Mouse (Mus musculus) hindbrain, embryonic 16.5 days (tissue): Measurements from ENCODE around the gene Smurf1. TPM values are rescaled to one million over a fixed set of nuclear protein-coding genes. Genes with fewer than 3 reads are reported as not detected.

ENCODE experiments used
- ATAC-seq: fragments of 200-750 bp; cut with Nextera tagmentation; 2 replicates; pipeline ENCODE4 v1.8.0; 2017; ENCODE audit warnings: moderate TSS enrichment, moderate library complexity
- H3K27ac ChIP-seq: fragments of 300-500 bp; sonication (generic); 2 replicates; pipeline ENCODE4 v1.5.1; 2014; ENCODE audit warnings: low read depth, mild to moderate bottlenecking, control low read depth, low read length, moderate library complexity
- H3K27me3 ChIP-seq: fragments of 300-500 bp; sonication (generic); replicated peaks from 2 replicates; pipeline ENCODE4 v1.6.1; 2014; ENCODE audit warnings: low read length; ENCODE audit not compliant: control insufficient read depth, insufficient read depth
- H3K36me3 ChIP-seq: fragments of 300-500 bp; sonication (generic); 2 replicates; pipeline ENCODE4 v1.6.1; 2014; ENCODE audit warnings: mild to moderate bottlenecking, low read length, moderate library complexity, mixed read lengths; ENCODE audit not compliant: control insufficient read depth, insufficient read depth
- H3K4me1 ChIP-seq: fragments of 300-500 bp; sonication (generic); 2 replicates; pipeline ENCODE4 v1.6.1; 2014; ENCODE audit warnings: low read depth, low read length; ENCODE audit not compliant: control insufficient read depth, insufficient read depth
- H3K4me2 ChIP-seq: fragments of 300-500 bp; sonication (generic); 2 replicates; pipeline ENCODE4 v1.6.1; 2014; ENCODE audit warnings: mild to moderate bottlenecking, low read length, control low read depth, moderate library complexity
- H3K4me3 ChIP-seq: fragments of 300-500 bp; sonication (generic); 2 replicates; pipeline ENCODE4 v1.5.1; 2014; ENCODE audit warnings: mild to moderate bottlenecking, low read length, control low read depth, moderate library complexity
- H3K9ac ChIP-seq: fragments of 300-500 bp; sonication (generic); 2 replicates; pipeline ENCODE4 v1.6.1; 2014; ENCODE audit warnings: low read depth, mild to moderate bottlenecking, control low read depth, low read length, moderate library complexity
- H3K9me3 ChIP-seq: fragments of 300-500 bp; sonication (generic); 2 replicates; pipeline ENCODE4 v1.6.1; 2014; ENCODE audit warnings: mild to moderate bottlenecking, low read length, moderate library complexity; ENCODE audit not compliant: control insufficient read depth
- WGBS: fragments of 180-500 bp; shearing (Covaris S2); extraction: QIAGEN DNeasy Blood & Tissue Kit; methylation state at CpG from one replicate; pipeline ENCODE4 v1.1.7; 2014; 5-methylcytosine and 5-hydroxymethylcytosine counted together
- polyA plus RNA-seq: library from polyadenylated mRNA; unstranded; fragments of >200 nt; fragmentation: Nextera tagmentation; extraction: Ambion mirVana; gene quantifications from 2 replicates; pipeline ENCODE4 v1.2.1, GENCODE M21; 2015

Gene Smurf1
- polyA plus RNA-seq, 1 experiment from 2014 or later = 14.9 TPM

DNA sequence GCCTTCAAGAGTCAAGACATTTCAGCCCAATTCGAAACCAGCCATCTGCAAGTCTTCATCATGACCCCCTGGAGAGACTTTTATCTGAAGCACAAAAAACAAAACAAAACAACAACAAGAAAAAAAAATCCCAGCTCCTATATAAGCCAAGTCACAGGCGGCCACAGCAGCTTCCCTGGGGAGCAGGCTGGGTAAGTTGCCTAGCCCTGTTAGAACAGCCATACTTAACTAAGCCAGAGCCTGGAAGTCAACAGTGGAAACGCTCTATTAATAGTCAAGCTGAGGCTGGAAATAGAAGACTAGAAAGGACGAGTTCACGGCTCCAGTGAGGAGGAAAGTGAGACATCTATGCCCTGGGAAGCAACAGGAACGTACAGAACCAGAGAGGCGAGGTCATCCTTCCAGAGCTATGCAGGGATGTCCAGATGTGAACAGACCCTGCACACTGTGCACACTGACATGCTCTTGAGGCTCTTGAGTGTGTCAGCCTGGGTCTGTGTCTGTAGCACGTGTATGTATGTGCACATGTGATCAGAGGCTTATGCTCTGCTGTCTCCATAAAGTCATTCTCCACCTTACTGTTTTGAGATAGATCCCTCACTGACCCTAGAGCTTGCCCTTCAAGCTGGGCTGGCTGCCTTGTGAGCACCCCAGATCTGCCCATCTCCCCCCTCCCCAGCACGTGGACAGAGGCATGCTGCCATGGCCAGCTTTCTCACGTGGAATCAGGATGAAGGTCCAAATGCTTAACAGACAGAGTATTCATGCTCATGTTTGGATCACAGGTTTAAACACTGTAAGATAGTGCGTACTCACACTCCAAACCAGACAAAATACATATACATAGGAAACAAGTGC lies 36.6 kb downstream of the Smurf1 start:
- Histone ChIP-seq H3K9ac (no peak overlapping the region), H3K9me3 (no peaks in the 10 kb centered on the region), H3K4me2 (no peak overlapping the region), H3K4me3 (no peak overlapping the region), H3K36me3 (no peaks in the 10 kb centered on the region), H3K27ac (no peak overlapping the region), H3K27me3 (no peaks in the 10 kb centered on the region), H3K4me1 (peaks cover 6% of the 10 kb centered on the region)
- ATAC-seq = no peak; the same call in 1 of the 2 replicates
- WGBS = 61% methylated on average over 11 of the region's 11 CpGs

GRCm38 (mm10) chr5:144926275-144926674 lies 39.4 kb downstream of the Smurf1 start:
- H3K4me2 ChIP-seq = no peak overlapping the region
- H3K27ac ChIP-seq = no peak overlapping the region
- 88% methylated on average over 2 of the region's 2 CpGs for WGBS
- peaks cover 17% of the 10 kb centered on the region for H3K4me1 ChIP-seq
- no peaks in the 10 kb centered on the region for H3K36me3 ChIP-seq
- ATAC-seq = no peak
- H3K9me3 ChIP-seq = no peaks in the 10 kb centered on the region
- no peak overlapping the region for H3K9ac ChIP-seq
- H3K27me3 ChIP-seq = no peaks in the 10 kb centered on the region
- no peak overlapping the region for H3K4me3 ChIP-seq

GRCm38 (mm10) chr5:144923351-144923750 lies 42.3 kb downstream of the Smurf1 start:
- H3K27ac ChIP-seq = 0 out of 2 replicates have a peak overlapping the region, but pooled peaks have one; percentile 11
- H3K4me2 ChIP-seq = no peak overlapping the region
- peaks cover 11% of the 10 kb centered on the region for H3K4me1 ChIP-seq
- H3K9ac ChIP-seq = no peak overlapping the region
- no peaks in the 10 kb centered on the region for H3K27me3 ChIP-seq
- ATAC-seq = peak; percentile 63
- 33% methylated on average over 6 of the region's 6 CpGs for WGBS
- H3K9me3 ChIP-seq = no peaks in the 10 kb centered on the region
- H3K36me3 ChIP-seq = no peaks in the 10 kb centered on the region
- H3K4me3 ChIP-seq = no peak overlapping the region

DNA sequence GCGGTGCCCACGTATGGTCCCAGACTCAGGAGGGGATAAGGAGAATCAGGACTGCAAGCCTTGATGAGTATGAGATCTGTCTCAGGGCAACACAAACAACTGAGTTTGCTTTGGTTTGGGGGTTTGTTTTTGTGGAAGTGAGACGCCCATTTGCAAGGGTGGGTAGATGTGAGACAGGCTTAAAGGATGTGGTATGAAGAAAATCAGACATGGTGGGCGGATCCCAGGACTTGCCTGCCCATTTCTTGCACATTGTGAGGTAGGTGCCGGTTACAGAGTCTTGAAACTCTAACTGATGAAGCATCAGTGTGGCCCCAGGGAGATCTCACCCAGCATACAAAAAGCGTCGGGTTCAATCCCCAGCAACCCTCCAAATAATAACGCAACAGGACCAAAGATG lies 45.9 kb downstream of the Smurf1 start:
- Histone ChIP-seq H3K27me3 (no peaks in the 10 kb centered on the region), H3K4me3 (no peak overlapping the region), H3K9ac (no peak overlapping the region), H3K27ac (no peak overlapping the region), H3K36me3 (no peaks in the 10 kb centered on the region), H3K4me2 (no peak overlapping the region), H3K4me1 (peaks cover 12% of the 10 kb centered on the region), H3K9me3 (no peaks in the 10 kb centered on the region)
- 89% methylated on average over 8 of the region's 8 CpGs for WGBS
- no peak for ATAC-seq

DNA sequence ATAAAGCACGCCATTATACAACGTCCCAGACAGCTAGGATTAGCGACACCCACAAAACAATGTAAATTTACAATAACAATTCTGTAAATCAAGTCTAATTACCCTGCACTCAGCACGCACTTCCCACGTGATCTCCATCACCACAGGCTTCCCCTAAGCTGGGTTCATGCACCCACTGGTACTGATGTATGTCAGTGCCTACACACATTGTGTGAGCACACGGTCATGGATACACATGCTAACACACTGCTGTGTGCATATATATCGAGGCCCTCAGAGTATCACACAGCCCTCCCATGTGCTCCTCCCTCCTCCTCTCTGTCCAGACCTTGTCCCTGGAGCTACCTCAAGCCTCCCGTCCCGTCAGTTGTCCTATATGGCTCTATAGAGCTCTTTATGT lies 46.5 kb downstream of the Smurf1 start:
- ATAC-seq = peak; percentile 15; the same call in 1 of the 2 replicates
- Histone ChIP-seq H3K27me3 (no peaks in the 10 kb centered on the region), H3K4me3 (no peak overlapping the region), H3K4me2 (no peak overlapping the region), H3K27ac (no peak overlapping the region), H3K9me3 (no peaks in the 10 kb centered on the region), H3K9ac (no peak overlapping the region), H3K36me3 (no peaks in the 10 kb centered on the region), H3K4me1 (peaks cover 18% of the 10 kb centered on the region)
- 62% methylated on average over 9 of the region's 9 CpGs for WGBS

- Histone ChIP-seq H3K27me3 (no peaks in the 10 kb centered on the region), H3K4me1 (peaks cover 21% of the 10 kb centered on the region), H3K27ac (no peak overlapping the region), H3K4me2 (no peak overlapping the region), H3K9me3 (no peaks in the 10 kb centered on the region), H3K4me3 (no peak overlapping the region), H3K36me3 (no peaks in the 10 kb centered on the region), H3K9ac (no peak overlapping the region)
- WGBS = 71% methylated on average over 8 of the region's 8 CpGs
- no peak for ATAC-seq
Measured at GRCm38 (mm10) chr5:144918204-144918603, 47.4 kb downstream of the Smurf1 start.

DNA sequence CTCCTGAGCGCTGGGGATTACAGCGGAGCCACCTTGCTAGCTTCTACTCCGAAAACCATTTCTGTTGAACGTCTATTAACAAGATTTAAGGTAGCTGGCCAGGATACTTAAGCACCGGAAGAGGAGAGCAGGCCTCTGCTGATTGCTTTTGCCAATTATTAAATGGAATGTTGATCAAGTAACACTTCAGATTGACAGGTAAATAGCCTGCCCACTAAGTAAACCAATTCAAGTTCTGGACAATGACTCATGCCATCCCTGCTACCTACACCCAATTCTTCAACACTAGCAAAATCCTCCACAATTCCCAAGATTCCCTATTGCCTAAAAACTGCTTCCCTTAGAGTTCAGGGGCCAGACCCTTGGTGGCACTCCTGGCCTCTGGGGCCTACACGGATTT lies 48.5 kb downstream of the Smurf1 start:
- WGBS = 90% methylated on average over 6 of the region's 6 CpGs
- no peaks in the 10 kb centered on the region for H3K36me3 ChIP-seq
- H3K9ac ChIP-seq = no peak overlapping the region
- H3K9me3 ChIP-seq = no peaks in the 10 kb centered on the region
- ATAC-seq = no peak
- no peak overlapping the region for H3K4me3 ChIP-seq
- H3K4me1 ChIP-seq = peaks cover 25% of the 10 kb centered on the region
- H3K4me2 ChIP-seq = no peak overlapping the region
- H3K27me3 ChIP-seq = no peaks in the 10 kb centered on the region
- H3K27ac ChIP-seq = no peak overlapping the region

DNA sequence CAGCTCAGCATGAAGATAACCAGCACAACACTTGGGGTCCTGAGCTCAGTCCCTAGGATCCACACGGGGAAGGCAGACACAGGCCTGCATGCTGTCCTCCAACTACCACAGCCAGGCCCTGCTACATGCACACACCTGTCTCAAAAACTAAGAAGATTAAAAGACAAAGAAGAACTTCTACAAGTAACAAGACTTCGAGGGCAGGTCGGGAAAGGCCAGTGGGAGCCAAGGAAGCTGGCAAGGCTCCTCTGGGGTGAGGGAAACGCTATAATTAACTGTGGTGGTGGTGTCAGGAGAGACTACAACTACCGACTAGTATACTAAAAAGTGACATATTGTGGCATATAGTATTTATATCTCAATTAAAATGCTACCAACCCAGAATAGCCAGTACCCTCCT lies 49.8 kb downstream of the Smurf1 start:
- ATAC-seq = no peak
- Histone ChIP-seq H3K27ac (no peak overlapping the region), H3K36me3 (no peaks in the 10 kb centered on the region), H3K4me2 (no peak overlapping the region), H3K9ac (no peak overlapping the region), H3K27me3 (no peaks in the 10 kb centered on the region), H3K4me1 (peaks cover 29% of the 10 kb centered on the region), H3K4me3 (no peak overlapping the region), H3K9me3 (no peaks in the 10 kb centered on the region)
- WGBS = 78% methylated on average over 5 of the region's 5 CpGs

GRCm38 (mm10) chr5:144914433-144914906 lies 51.2 kb downstream of the Smurf1 start:
- Histone ChIP-seq H3K27ac (no peak overlapping the region; the same call in 1 of the 2 replicates), H3K9me3 (no peaks in the 10 kb centered on the region), H3K4me2 (no peak overlapping the region; the same call in 1 of the 2 replicates), H3K9ac (no peak overlapping the region; the same call in 1 of the 2 replicates), H3K4me1 (peaks cover 29% of the 10 kb centered on the region), H3K27me3 (no peaks in the 10 kb centered on the region), H3K4me3 (no peak overlapping the region), H3K36me3 (no peaks in the 10 kb centered on the region)
- 30% methylated on average over 7 of the region's 7 CpGs for WGBS
- peak; percentile 35 for ATAC-seq
